Comparison of ENCODE assay signal across 8 mouse cellular contexts in genomic region chr13:108127130-108127529, GRCm38 (mm10). TPM values are rescaled to one million over a fixed set of nuclear protein-coding genes. Genes with fewer than 3 reads are reported as not detected.
A peak's percentile ranks its signal among the peaks of the same experiment; 100 is the strongest.
DNase-seq lines count a peak whose midpoint lies in the region; ATAC-seq lines count a peak whose summit lies in the region.

No protein-coding gene starts in this region.

- H3K4me3 ChIP-seq in forebrain, embryonic 14.5 days (ENCODE audit: low read depth, low read length), result no peak overlapping the region
- H3K4me3 ChIP-seq in forebrain, embryonic 16.5 days (replicated peaks; ENCODE audit: low read length), result no peak overlapping the region
- H3K4me3 ChIP-seq in midbrain, embryonic 10.5 days, result no peak overlapping the region
- no peak overlapping the region for H3K4me3 ChIP-seq in midbrain, embryonic 13.5 days (replicated peaks)

- H3K36me3 ChIP-seq in forebrain, embryonic 14.5 days (ENCODE audit: control insufficient read depth, insufficient read depth, low read length), result no peaks in the 10 kb centered on the region
- no peaks in the 10 kb centered on the region for H3K36me3 ChIP-seq in forebrain, embryonic 16.5 days (ENCODE audit: control insufficient read depth, insufficient read depth)
- no peaks in the 10 kb centered on the region for H3K36me3 ChIP-seq in midbrain, embryonic 10.5 days
- H3K36me3 ChIP-seq in midbrain, embryonic 13.5 days, result no peaks in the 10 kb centered on the region

- peaks cover 6% of the 10 kb centered on the region; the same call in 1 of the 2 replicates for H3K4me1 ChIP-seq in forebrain, embryonic 14.5 days (ENCODE audit: control insufficient read depth, insufficient read depth, low read length)
- peaks cover 20% of the 10 kb centered on the region for H3K4me1 ChIP-seq in forebrain, embryonic 16.5 days (replicated peaks; ENCODE audit: control insufficient read depth, insufficient read depth, low read length)
- peaks cover 22% of the 10 kb centered on the region for H3K4me1 ChIP-seq in midbrain, embryonic 10.5 days
- peaks cover 17% of the 10 kb centered on the region for H3K4me1 ChIP-seq in midbrain, embryonic 13.5 days (replicated peaks)

- DNase-seq in forebrain, embryonic 14.5 days (ENCODE audit: low spot score), result peak; percentile 61
- peak; percentile 39 for DNase-seq in midbrain, embryonic 10.5 days (ENCODE audit: low spot score)
- peak; percentile 47 for DNase-seq in brain, adult 2 months (ENCODE audit: low read depth, low spot score)
- peak; percentile 62 for DNase-seq in kidney, postnatal 10 days
- DNase-seq in retina, embryonic 14.5 days (ENCODE audit: low spot score), result peak; percentile 78
- DNase-seq in frontal cortex, postnatal 25 days (ENCODE audit: low spot score in 2 of 2), result no peak

- H3K4me2 ChIP-seq in forebrain, embryonic 14.5 days (ENCODE audit: low read length), result no peak overlapping the region
- no peak overlapping the region for H3K4me2 ChIP-seq in forebrain, embryonic 16.5 days (ENCODE audit: low read length)
- no peak overlapping the region for H3K4me2 ChIP-seq in midbrain, embryonic 13.5 days (replicated peaks)

- H3K9ac ChIP-seq in forebrain, embryonic 14.5 days (ENCODE audit: low read length), result no peak overlapping the region
- H3K9ac ChIP-seq in forebrain, embryonic 16.5 days (replicated peaks; ENCODE audit: low read depth, low read length), result no peak overlapping the region
- H3K9ac ChIP-seq in midbrain, embryonic 13.5 days (replicated peaks), result no peak overlapping the region

- 4% methylated on average over 1 of the region's 1 CpGs for WGBS in forebrain, embryonic 14.5 days
- WGBS in forebrain, embryonic 16.5 days, result 6% methylated on average over 1 of the region's 1 CpGs
- WGBS in midbrain, embryonic 10.5 days, result 12% methylated on average over 1 of the region's 1 CpGs
- 4% methylated on average over 1 of the region's 1 CpGs for WGBS in midbrain, embryonic 13.5 days

- ATAC-seq in forebrain, embryonic 14.5 days, result peak; percentile 30; the same call in 1 of the 2 replicates
- no peak for ATAC-seq in forebrain, embryonic 16.5 days
- no peak for ATAC-seq in midbrain, embryonic 13.5 days

- no peaks in the 10 kb centered on the region for H3K9me3 ChIP-seq in forebrain, embryonic 14.5 days (replicated peaks; ENCODE audit: control insufficient read depth, low read length)
- H3K9me3 ChIP-seq in forebrain, embryonic 16.5 days (ENCODE audit: control insufficient read depth, low read length), result no peaks in the 10 kb centered on the region
- H3K9me3 ChIP-seq in midbrain, embryonic 10.5 days (replicated peaks), result no peaks in the 10 kb centered on the region
- no peaks in the 10 kb centered on the region for H3K9me3 ChIP-seq in midbrain, embryonic 13.5 days

- H3K27ac ChIP-seq in forebrain, embryonic 14.5 days (ENCODE audit: low read depth, low read length), result no peak overlapping the region
- H3K27ac ChIP-seq in forebrain, embryonic 16.5 days (ENCODE audit: low read length), result no peak overlapping the region
- H3K27ac ChIP-seq in midbrain, embryonic 10.5 days (replicated peaks), result no peak overlapping the region
- H3K27ac ChIP-seq in midbrain, embryonic 13.5 days, result no peak overlapping the region

- H3K27me3 ChIP-seq in forebrain, embryonic 14.5 days (replicated peaks; ENCODE audit: control insufficient read depth, insufficient read depth, low read length), result no peaks in the 10 kb centered on the region
- no peaks in the 10 kb centered on the region for H3K27me3 ChIP-seq in forebrain, embryonic 16.5 days (replicated peaks; ENCODE audit: control insufficient read depth, insufficient read depth, low read length)
- H3K27me3 ChIP-seq in midbrain, embryonic 10.5 days (ENCODE audit: low read depth, poor library complexity, severe bottlenecking), result no peaks in the 10 kb centered on the region
- H3K27me3 ChIP-seq in midbrain, embryonic 13.5 days, result no peaks in the 10 kb centered on the region

RNA-seq across cellular contexts. Expression of gene Ndufaf2, which starts 31.3 kb away (rescaled TPM):
- polyA plus RNA-seq in forebrain, embryonic 14.5 days (2014; fragmentation: Nextera tagmentation; extraction: Ambion mirVana), result 84.5 and 85.5 TPM in 2 replicates
- polyA plus RNA-seq in forebrain, embryonic 16.5 days (2015; fragmentation: Nextera tagmentation; extraction: Ambion mirVana), result 63.4 and 72.8 TPM in 2 replicates
- 83.3 and 88.9 TPM in 2 replicates for polyA plus RNA-seq in midbrain, embryonic 10.5 days (2016; fragmentation: Nextera tagmentation; extraction: Ambion mirVana)
- polyA plus RNA-seq in midbrain, embryonic 13.5 days (2015; fragmentation: Nextera tagmentation; extraction: Ambion mirVana), result 75.4 and 81.5 TPM in 2 replicates

RNA-seq across cellular contexts. Expression of gene Ercc8, which starts 31.4 kb away (rescaled TPM):
- polyA plus RNA-seq in forebrain, embryonic 14.5 days (2014; fragmentation: Nextera tagmentation; extraction: Ambion mirVana), result 36.2 and 40.7 TPM in 2 replicates
- polyA plus RNA-seq in forebrain, embryonic 16.5 days (2015; fragmentation: Nextera tagmentation; extraction: Ambion mirVana), result 33.3 and 33.5 TPM in 2 replicates
- polyA plus RNA-seq in midbrain, embryonic 10.5 days (2016; fragmentation: Nextera tagmentation; extraction: Ambion mirVana), result 23.0 and 24.2 TPM in 2 replicates
- polyA plus RNA-seq in midbrain, embryonic 13.5 days (2015; fragmentation: Nextera tagmentation; extraction: Ambion mirVana), result 29.1 and 30.0 TPM in 2 replicates

Comparison
In these comparisons a context has a peak if more than half of its experiments do, and no peak if none do; other contexts are left out.
1. DNase-seq: peak in forebrain, embryonic 14.5 days (single experiment), midbrain, embryonic 10.5 days (single experiment), brain, adult 2 months (single experiment), kidney, postnatal 10 days (single experiment) and retina, embryonic 14.5 days (single experiment); none in frontal cortex, postnatal 25 days (0 of 2).